ENCODE assay signal across 8 mouse cellular contexts in the genomic region with DNA sequence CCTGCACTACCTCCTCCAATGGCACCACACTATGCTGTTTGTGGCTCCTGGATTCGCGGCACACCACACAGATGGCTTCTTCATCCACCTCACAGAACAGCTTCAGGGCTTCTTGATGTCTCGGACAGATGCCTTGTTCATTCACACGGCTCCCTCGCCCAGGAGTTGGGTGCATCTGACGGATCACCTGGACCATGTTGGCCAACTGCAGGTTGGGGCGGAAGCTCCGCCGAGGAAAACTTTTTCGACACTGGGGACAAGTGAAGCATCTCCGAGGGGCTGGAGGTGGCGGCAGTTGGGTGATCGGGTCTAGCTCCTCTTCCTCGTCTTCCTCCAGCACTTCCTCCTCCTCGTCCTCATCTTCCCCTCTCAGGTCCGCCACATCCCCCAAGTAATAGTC. TPM values are rescaled to one million over a fixed set of nuclear protein-coding genes. Genes with fewer than 3 reads are reported as not detected.
DNase-seq lines count a peak whose midpoint lies in the region; ATAC-seq lines count a peak whose summit lies in the region.

No protein-coding gene starts in this region.

- no peaks in the 10 kb centered on the region for H3K27me3 ChIP-seq in megakaryocyte, embryonic 14.5 days (replicated peaks)
- no peaks in the 10 kb centered on the region for H3K27me3 ChIP-seq in limb, embryonic 11.5 days (ENCODE audit: control insufficient read depth, insufficient read depth, low read length)
- no peaks in the 10 kb centered on the region for H3K27me3 ChIP-seq in stomach, embryonic 15.5 days (replicated peaks)

- no peak overlapping the region for H3K27ac ChIP-seq in limb, embryonic 11.5 days (replicated peaks; ENCODE audit: low read depth, low read length)
- no peak overlapping the region for H3K27ac ChIP-seq in stomach, embryonic 15.5 days

- H3K4me3 ChIP-seq in megakaryocyte, embryonic 14.5 days (replicated peaks) = peak overlapping the region; percentile 97
- peak overlapping the region; percentile 66 for H3K4me3 ChIP-seq in limb, embryonic 11.5 days (ENCODE audit: low read depth, low read length)
- H3K4me3 ChIP-seq in stomach, embryonic 15.5 days (replicated peaks) = peak overlapping the region; percentile 89

- H3K4me1 ChIP-seq in megakaryocyte, embryonic 14.5 days = peaks cover 74% of the 10 kb centered on the region
- H3K4me1 ChIP-seq in limb, embryonic 11.5 days (ENCODE audit: control insufficient read depth, insufficient read depth, low read length) = 0 out of 2 replicates have a peak, but pooled peaks cover 3% of the 10 kb centered on the region
- H3K4me1 ChIP-seq in stomach, embryonic 15.5 days = peaks cover 19% of the 10 kb centered on the region

- peak; percentile 38 for DNase-seq in cerebellum, adult 11 months
- DNase-seq in cerebellum, postnatal 4 days (ENCODE audit: low spot score in 2 of 2) = no peak
- DNase-seq in limb, embryonic 11.5 days (ENCODE audit: low spot score) = no peak
- DNase-seq in spleen, adult 18-20 months = no peak
- DNase-seq in spleen, adult 12 weeks (ENCODE audit: low spot score) = no peak

- H3K9me3 ChIP-seq in megakaryocyte, embryonic 14.5 days = no peaks in the 10 kb centered on the region
- H3K9me3 ChIP-seq in limb, embryonic 11.5 days (ENCODE audit: control insufficient read depth, low read length) = no peaks in the 10 kb centered on the region
- H3K9me3 ChIP-seq in stomach, embryonic 15.5 days = no peaks in the 10 kb centered on the region

- H3K36me3 ChIP-seq in megakaryocyte, embryonic 14.5 days (replicated peaks; ENCODE audit: low read length) = peaks cover 51% of the 10 kb centered on the region
- peaks cover 4% of the 10 kb centered on the region; the same call in 1 of the 2 replicates for H3K36me3 ChIP-seq in limb, embryonic 11.5 days (ENCODE audit: control insufficient read depth, insufficient read depth, low read length)
- peaks cover 15% of the 10 kb centered on the region for H3K36me3 ChIP-seq in stomach, embryonic 15.5 days

- no peak for ATAC-seq in megakaryocyte, adult 5-6 weeks (ENCODE audit: poor library complexity, severe bottlenecking)
- no peak for ATAC-seq in limb, embryonic 11.5 days (ENCODE audit: insufficient number of reproducible peaks, low FRiP score, low TSS enrichment, low read depth)
- ATAC-seq in stomach, embryonic 15.5 days (ENCODE audit: insufficient read depth, low FRiP score, low read depth) = no peak

- H3K4me2 ChIP-seq in limb, embryonic 11.5 days (ENCODE audit: low read depth, severe bottlenecking) = peak overlapping the region; percentile 76
- H3K4me2 ChIP-seq in stomach, embryonic 15.5 days = peak overlapping the region; percentile 87

- WGBS in limb, embryonic 11.5 days = 81% methylated on average over 16 of the region's 16 CpGs
- WGBS in stomach, embryonic 15.5 days = 68% methylated on average over 16 of the region's 16 CpGs

- H3K9ac ChIP-seq in limb, embryonic 11.5 days (ENCODE audit: low read length) = no peak overlapping the region; the same call in 1 of the 2 replicates
- peak overlapping the region; percentile 22; the same call in 1 of the 2 replicates for H3K9ac ChIP-seq in stomach, embryonic 15.5 days

RNA-seq across cellular contexts. Expression of a gene that starts 1.3 kb away (rescaled TPM):
- 18.6 and 56.2 TPM in 2 replicates for polyA plus RNA-seq in megakaryocyte, embryonic 14.5 days (2012; ENCODE audit: insufficient read depth, low replicate concordance)
- total RNA-seq in megakaryocyte, adult 5-6 weeks (2015) = 11.8 and 13.6 TPM in 2 replicates
- 39.2 and 43.7 TPM in 2 replicates for total RNA-seq in megakaryocyte, adult 5-6 weeks (2017)
- polyA plus RNA-seq in limb, embryonic 11.5 days (2014; fragmentation: Nextera tagmentation; extraction: Ambion mirVana) = 5.7 TPM in 2 replicates
- polyA plus RNA-seq in stomach, embryonic 15.5 days (2015; fragmentation: Nextera tagmentation; extraction: Ambion mirVana) = 5.0 and 6.7 TPM in 2 replicates

RNA-seq across cellular contexts. Expression of a gene that starts 10.1 kb away (rescaled TPM):
- 1.6 and 5.7 TPM in 2 replicates for polyA plus RNA-seq in megakaryocyte, embryonic 14.5 days (2012; ENCODE audit: insufficient read depth, low replicate concordance)
- total RNA-seq in megakaryocyte, adult 5-6 weeks (2015) = 0.51 and 0.68 TPM in 2 replicates
- 0.18 and 0.57 TPM in 2 replicates for total RNA-seq in megakaryocyte, adult 5-6 weeks (2017)
- polyA plus RNA-seq in limb, embryonic 11.5 days (2014; fragmentation: Nextera tagmentation; extraction: Ambion mirVana) = 0.25 and 0.41 TPM in 2 replicates
- polyA plus RNA-seq in stomach, embryonic 15.5 days (2015; fragmentation: Nextera tagmentation; extraction: Ambion mirVana) = 2.3 and 2.5 TPM in 2 replicates

RNA-seq across cellular contexts. Expression of a gene that starts 10.6 kb away (rescaled TPM):
- 18.6 and 145 TPM in 2 replicates for polyA plus RNA-seq in megakaryocyte, embryonic 14.5 days (2012; ENCODE audit: insufficient read depth, low replicate concordance)
- total RNA-seq in megakaryocyte, adult 5-6 weeks (2015) = 6.1 and 8.5 TPM in 2 replicates
- total RNA-seq in megakaryocyte, adult 5-6 weeks (2017) = 4.6 and 12.1 TPM in 2 replicates
- polyA plus RNA-seq in limb, embryonic 11.5 days (2014; fragmentation: Nextera tagmentation; extraction: Ambion mirVana) = 9.4 and 13.5 TPM in 2 replicates
- 10.3 and 16.4 TPM in 2 replicates for polyA plus RNA-seq in stomach, embryonic 15.5 days (2015; fragmentation: Nextera tagmentation; extraction: Ambion mirVana)

RNA-seq across cellular contexts. Expression of a gene that starts 15.7 kb away (rescaled TPM):
- 2,725 and 4,464 TPM in 2 replicates for polyA plus RNA-seq in megakaryocyte, embryonic 14.5 days (2012; ENCODE audit: insufficient read depth, low replicate concordance)
- total RNA-seq in megakaryocyte, adult 5-6 weeks (2015) = 1,656 and 1,714 TPM in 2 replicates
- 910 and 1,013 TPM in 2 replicates for total RNA-seq in megakaryocyte, adult 5-6 weeks (2017)
- polyA plus RNA-seq in limb, embryonic 11.5 days (2014; fragmentation: Nextera tagmentation; extraction: Ambion mirVana) = 805 and 864 TPM in 2 replicates
- polyA plus RNA-seq in stomach, embryonic 15.5 days (2015; fragmentation: Nextera tagmentation; extraction: Ambion mirVana) = 732 and 736 TPM in 2 replicates

RNA-seq across cellular contexts. Expression of a gene that starts 55.6 kb away (rescaled TPM):
- 5.0 TPM in 1 of 2 replicates, not detected in the other for polyA plus RNA-seq in megakaryocyte, embryonic 14.5 days (2012; ENCODE audit: insufficient read depth, low replicate concordance)
- 59.0 and 67.2 TPM in 2 replicates for total RNA-seq in megakaryocyte, adult 5-6 weeks (2015)
- 54.1 and 62.0 TPM in 2 replicates for total RNA-seq in megakaryocyte, adult 5-6 weeks (2017)
- 1.1 and 1.7 TPM in 2 replicates for polyA plus RNA-seq in limb, embryonic 11.5 days (2014; fragmentation: Nextera tagmentation; extraction: Ambion mirVana)
- 12.8 and 14.3 TPM in 2 replicates for polyA plus RNA-seq in stomach, embryonic 15.5 days (2015; fragmentation: Nextera tagmentation; extraction: Ambion mirVana)
